Mouse (Mus musculus) urinary bladder, postnatal 25 days (tissue): Measurements from ENCODE around the gene Cdsn.
A peak's percentile ranks its signal among the peaks of the same experiment; 100 is the strongest.

Source experiments
- DNase-seq: peaks from one replicate; pipeline ENCODE4 v3.0.0; 2022; ENCODE audit warnings: low spot score

The Cdsn gene

GRCm38 (mm10) chr17:35570836-35571235, 18.9 kb downstream of the Cdsn start:
- no peak for DNase-seq

GRCm38 (mm10) chr17:35571477-35571876, 19.5 kb downstream of the Cdsn start:
- DNase-seq, result no peak

- DNase-seq, result peak; percentile 83
These were observed 26.3 kb downstream of the Cdsn start for GRCm38 (mm10) chr17:35578211-35578610.

GRCm38 (mm10) chr17:35582900-35583299, 31.0 kb downstream of the Cdsn start:
- DNase-seq, result no peak

DNA sequence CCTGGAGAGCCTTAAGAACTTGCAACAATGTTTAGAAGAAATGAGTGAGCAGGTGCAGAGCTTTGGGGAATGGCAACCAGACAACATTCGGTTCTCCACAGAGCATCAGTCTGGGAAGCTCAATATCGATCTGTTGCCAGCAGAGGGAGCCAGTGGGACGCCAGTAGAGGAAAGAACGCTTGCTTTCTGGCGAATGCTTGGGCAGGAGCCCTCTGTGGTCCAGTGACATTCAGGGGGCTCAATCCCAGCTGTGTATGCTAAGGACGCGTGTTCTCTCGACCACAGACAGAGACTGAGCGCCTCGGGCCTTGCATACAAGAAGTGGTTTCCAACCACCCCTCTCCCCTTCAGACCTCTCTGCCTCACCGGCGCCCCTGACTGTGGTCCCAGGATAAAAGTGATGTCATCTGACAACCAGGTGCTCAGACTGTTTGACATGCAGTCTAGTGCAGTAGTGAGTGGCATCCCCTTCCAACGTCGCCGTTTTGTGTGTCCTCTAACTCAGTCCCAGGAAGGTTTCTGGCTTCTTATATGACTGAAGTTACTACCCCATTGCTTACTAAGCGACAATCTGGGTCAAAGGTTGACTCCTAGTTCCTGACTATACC, 32.5 kb downstream of the Cdsn start:
- DNase-seq, result peak; percentile 89

DNA sequence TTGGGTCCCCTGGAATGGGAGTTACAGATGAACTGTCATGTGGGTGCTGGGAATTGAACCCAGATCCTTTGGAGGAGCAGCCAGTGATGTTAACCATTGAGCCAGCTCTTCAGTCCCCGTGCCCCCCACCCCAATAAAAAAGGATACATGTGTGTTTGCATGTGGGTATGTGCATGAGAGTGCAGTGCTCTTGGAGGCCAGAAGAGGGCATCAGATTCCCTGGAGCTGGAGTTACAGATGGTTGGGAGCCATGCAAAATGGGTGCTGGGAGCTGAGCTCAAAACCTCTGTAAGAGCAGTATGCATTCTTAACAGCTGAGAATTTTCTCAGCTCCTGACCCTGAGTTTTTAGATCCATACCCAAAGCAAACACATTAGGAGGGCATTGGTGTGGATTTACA, 35.4 kb downstream of the Cdsn start:
- DNase-seq, result no peak

GRCm38 (mm10) chr17:35588387-35588786, 36.5 kb downstream of the Cdsn start:
- no peak for DNase-seq

- DNase-seq, result peak; percentile 83
These were observed 38.7 kb downstream of the Cdsn start for GRCm38 (mm10) chr17:35590410-35591218.

GRCm38 (mm10) chr17:35591219-35591578, 39.3 kb downstream of the Cdsn start:
- no peak for DNase-seq

GRCm38 (mm10) chr17:35591731-35592130, 39.8 kb downstream of the Cdsn start:
- DNase-seq, result no peak

- no peak for DNase-seq
These were observed 40.2 kb downstream of the Cdsn start for GRCm38 (mm10) chr17:35592131-35592530.

GRCm38 (mm10) chr17:35593786-35594185, 41.9 kb downstream of the Cdsn start:
- no peak for DNase-seq

GRCm38 (mm10) chr17:35594456-35594855, 42.5 kb downstream of the Cdsn start:
- DNase-seq, result no peak

GRCm38 (mm10) chr17:35597399-35597798, 45.5 kb downstream of the Cdsn start:
- no peak for DNase-seq

DNA sequence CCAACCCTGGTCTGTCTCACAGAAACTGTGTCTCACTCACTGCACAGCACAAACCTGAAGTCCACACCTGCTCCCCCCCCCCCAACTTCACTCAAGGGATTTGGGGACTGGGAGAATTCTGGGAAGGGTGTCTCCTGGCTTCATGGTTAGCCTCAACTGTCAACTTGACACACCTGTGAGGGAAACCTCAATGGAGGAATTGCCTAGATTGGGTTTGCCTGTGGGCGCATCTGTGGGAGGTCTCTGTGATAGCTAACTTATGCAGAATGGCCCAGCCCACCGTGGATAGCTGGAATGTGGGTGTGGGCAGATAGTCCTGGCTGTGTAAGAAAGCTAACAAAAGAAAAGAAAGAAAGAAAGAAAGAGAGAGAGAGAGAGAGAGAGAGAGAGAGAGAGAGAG, 49.3 kb downstream of the Cdsn start, which contains the start of gene Sfta2:
Gene Sfta2 (plus strand): TSS at position 301 of the 400 bp plus-strand sequence.
- no peak for DNase-seq

GRCm38 (mm10) chr17:35601736-35602354, 49.9 kb downstream of the Cdsn start:
- no peak for DNase-seq
